Mouse (Mus musculus) liver, embryonic 14.5 days (tissue): ENCODE measurements around the gene Galnt2. TPM values are rescaled to one million over a fixed set of nuclear protein-coding genes. Genes with fewer than 3 reads are reported as not detected.

Experiments used
- ATAC-seq: fragments of 200-750 bp; cut with Nextera tagmentation; 2 replicates; pipeline ENCODE4 v1.8.0; 2017; ENCODE audit warnings: moderate number of reproducible peaks, mild to moderate bottlenecking, moderate library complexity; ENCODE audit not compliant: insufficient read depth
- DNase-seq, 3 experiments: peaks; one replicate each; pipeline ENCODE4 v3.0.0-alpha.2; 2012 to 2013; ENCODE audit warnings: low read depth in 3 of 3, low spot score in 3 of 3
- H3K27ac ChIP-seq: fragments of 300-500 bp; sonication (generic); 2 replicates; pipeline ENCODE4 v1.5.1; 2014; ENCODE audit warnings: moderate library complexity, mild to moderate bottlenecking, control low read depth, inconsistent platforms
- H3K27me3 ChIP-seq: fragments of 300-500 bp; sonication (generic); 2 replicates; pipeline ENCODE4 v1.6.1; 2014; ENCODE audit warnings: mild to moderate bottlenecking, low read length, moderate library complexity; ENCODE audit not compliant: control insufficient read depth, insufficient read depth
- H3K36me3 ChIP-seq: fragments of 300-500 bp; sonication (generic); replicated peaks from 2 replicates; pipeline ENCODE4 v1.6.1; 2014; ENCODE audit warnings: low read depth; ENCODE audit not compliant: control insufficient read depth, insufficient read depth
- H3K4me1 ChIP-seq, 2 experiments: fragments of 200-500 bp in 1 of 2; fragments of 300-500 bp in 1 of 2; sonication (generic) in 1 of 2; replicated peaks; 2 replicates each; pipeline ENCODE4 v1.6.1; 2012 to 2014; ENCODE audit warnings: antibody characterized with exemption in 1 of 2, inconsistent platforms in 1 of 2, low read length in 1 of 2; ENCODE audit not compliant: control insufficient read depth in 2 of 2, insufficient read depth in 2 of 2
- H3K4me2 ChIP-seq: fragments of 300-500 bp; sonication (generic); 2 replicates; pipeline ENCODE4 v1.6.1; 2014; ENCODE audit warnings: low read depth, mild to moderate bottlenecking, control low read depth, moderate library complexity
- H3K4me3 ChIP-seq, 2 experiments: fragments of 200-500 bp in 1 of 2; fragments of 300-500 bp in 1 of 2; sonication (generic) in 1 of 2; 2 replicates each; pipeline ENCODE4 v1.5.1; 2012 to 2014; ENCODE audit warnings: low read depth in 2 of 2, low read length in 2 of 2, mild to moderate bottlenecking in 2 of 2, control low read depth in 1 of 2, inconsistent platforms in 1 of 2, moderate library complexity in 1 of 2; ENCODE audit not compliant: insufficient read depth in 1 of 2
- H3K9ac ChIP-seq: fragments of 300-500 bp; sonication (generic); replicated peaks from 2 replicates; pipeline ENCODE4 v1.6.1; 2014; ENCODE audit warnings: mild to moderate bottlenecking, control low read depth, moderate library complexity
- H3K9me3 ChIP-seq: fragments of 300-500 bp; sonication (generic); 2 replicates; pipeline ENCODE4 v1.6.1; 2016; ENCODE audit warnings: low read length, mixed read lengths; ENCODE audit not compliant: control insufficient read depth
- CTCF ChIP-seq: IDR thresholded peaks from 2 replicates; pipeline ENCODE4 v1.5.1; 2016; ENCODE audit warnings: antibody characterized with exemption, low read depth, control low read depth
- EP300 ChIP-seq: IDR thresholded peaks from 2 replicates; pipeline ENCODE4 v1.6.1; 2016; ENCODE audit warnings: antibody characterized with exemption, low read depth
- WGBS: fragments of 180-500 bp; shearing (Covaris S2); extraction: QIAGEN DNeasy Blood & Tissue Kit; methylation state at CpG from one replicate; pipeline ENCODE4 v1.1.7; 2014; ENCODE audit not compliant: insufficient replicate concordance; 5-methylcytosine and 5-hydroxymethylcytosine counted together
- polyA plus RNA-seq, 2 experiments: library from polyadenylated mRNA; depleted of rRNA in 1 of 2; stranded (reverse) in 1 of 2; unstranded in 1 of 2; fragments of >200 nt; fragmentation: Nextera tagmentation in 1 of 2; extraction: Ambion mirVana in 1 of 2; gene quantifications; 2 replicates each; pipeline versions ENCODE4 v1.2.1 to v1.2.3; 2012 to 2014

Gene Galnt2
- polyA plus RNA-seq (2012; rRNA removed): 3.7 and 6.6 TPM in 2 replicates
- polyA plus RNA-seq (2014; fragmentation: Nextera tagmentation; extraction: Ambion mirVana): 19.2 and 21.5 TPM in 2 replicates

- Histone ChIP-seq H3K27ac (no peak within 1 kb of the TSS), H3K4me3 (peak within 1 kb of the TSS; percentile 66 to 90), H3K9me3 (no peaks in the 10 kb centered on the region), H3K4me1 (peaks cover 0 to 12% of the 10 kb centered on the region in 2 experiments; a peak in 3 of 4 replicates), H3K27me3 (no peaks in the 10 kb centered on the region; the same call in 1 of the 2 replicates), H3K36me3 (no peaks in the 10 kb centered on the region), H3K4me2 (peak within 1 kb of the TSS; percentile 91), H3K9ac (peak within 1 kb of the TSS; percentile 75)
- under 1% methylated on average over 48 of the region's 53 CpGs for WGBS
- ATAC-seq (peak; percentile 90), DNase-seq (peak; percentile 54 to 71 (median 63))
- TF ChIP-seq EP300 (no peak), CTCF (no peak)
These were observed at the start of gene Galnt2 for GRCm38 (mm10) chr8:124231176-124231484. Gene Galnt2, plus strand, starts transcription at chr8:124231391.

GRCm38 (mm10) chr8:124181751-124182150, 49.4 kb upstream of the Galnt2 start:
- H3K36me3 ChIP-seq: no peaks in the 10 kb centered on the region
- no peak overlapping the region for H3K27ac ChIP-seq
- no peak overlapping the region for H3K4me3 ChIP-seq
- H3K4me1 ChIP-seq: no peaks in the 10 kb centered on the region
- no peak overlapping the region for H3K9ac ChIP-seq
- no peak overlapping the region for H3K4me2 ChIP-seq
- no peaks in the 10 kb centered on the region for H3K9me3 ChIP-seq
- 59% methylated on average over 5 of the region's 5 CpGs for WGBS
- DNase-seq (no peak), ATAC-seq (no peak)
- no peak for TF ChIP-seq CTCF
- no peak for TF ChIP-seq EP300
- no peaks in the 10 kb centered on the region for H3K27me3 ChIP-seq

GRCm38 (mm10) chr8:124182224-124182623, 49.0 kb upstream of the Galnt2 start:
- ATAC-seq: no peak

GRCm38 (mm10) chr8:124184078-124184477, 47.1 kb upstream of the Galnt2 start:
- Histone ChIP-seq H3K4me1 (no peaks in the 10 kb centered on the region), H3K36me3 (no peaks in the 10 kb centered on the region), H3K4me3 (no peak overlapping the region), H3K27me3 (no peaks in the 10 kb centered on the region), H3K9me3 (no peaks in the 10 kb centered on the region), H3K9ac (no peak overlapping the region), H3K4me2 (no peak overlapping the region), H3K27ac (no peak overlapping the region)
- 66% methylated on average over 3 of the region's 3 CpGs for WGBS
- no peak for DNase-seq
- ATAC-seq: no peak
- TF ChIP-seq CTCF: no peak
- TF ChIP-seq EP300: no peak

More at GRCm38 (mm10) chr8:124182224-124182623, 49.0 kb upstream of the Galnt2 start:
- no peak for DNase-seq
- 64% methylated on average over 13 of the region's 13 CpGs for WGBS
- TF ChIP-seq EP300 (no peak), CTCF (no peak)
- no peak overlapping the region for H3K27ac ChIP-seq
- H3K9me3 ChIP-seq: no peaks in the 10 kb centered on the region
- no peak overlapping the region for H3K9ac ChIP-seq
- no peaks in the 10 kb centered on the region for H3K36me3 ChIP-seq
- no peak overlapping the region for H3K4me2 ChIP-seq
- H3K4me3 ChIP-seq: no peak overlapping the region
- no peaks in the 10 kb centered on the region for H3K27me3 ChIP-seq
- H3K4me1 ChIP-seq: no peaks in the 10 kb centered on the region

GRCm38 (mm10) chr8:124184507-124184906, 46.7 kb upstream of the Galnt2 start:
- H3K9ac ChIP-seq: no peak overlapping the region
- no peaks in the 10 kb centered on the region for H3K27me3 ChIP-seq
- no peak overlapping the region for H3K4me3 ChIP-seq
- no peaks in the 10 kb centered on the region for H3K9me3 ChIP-seq
- H3K4me1 ChIP-seq: no peaks in the 10 kb centered on the region
- H3K27ac ChIP-seq: no peak overlapping the region
- DNase-seq (no peak), ATAC-seq (no peak)
- no peaks in the 10 kb centered on the region for H3K36me3 ChIP-seq
- no peak overlapping the region for H3K4me2 ChIP-seq
- 76% methylated on average over 2 of the region's 2 CpGs for WGBS
- no peak for TF ChIP-seq CTCF
- TF ChIP-seq EP300: no peak
